Mouse (Mus musculus): ENCODE measurements at regions not wholly inside any gene's neighbourhood (a gene's known extent, or its start where the extent isn't known, plus 50 kb on each side); places are given as distances from the start of the nearest gene placed in this dataset.

GRCm38 (mm10) chr5:125902038-125902437, 370.5 kb downstream of the Tmem132b start:
- TF ChIP-seq TAL1 (IDR thresholded peaks at IDR 0.05; ENCODE audit: low read length) (no peak), CTCF (IDR thresholded peaks at IDR 0.05 in 2 of 3, conservative IDR thresholded peaks at IDR 0.05 in 1 of 3; ENCODE audit: control insufficient read depth in 1 of 3, insufficient read depth in 1 of 3, low read depth in 2 of 3, low read length in 3 of 3, poor library complexity in 1 of 3, severe bottlenecking in 1 of 3) (no peak), MYC (IDR thresholded peaks at IDR 0.05; ENCODE audit: low read depth, low read length) (no peak), BHLHE40 (IDR thresholded peaks at IDR 0.05; ENCODE audit: borderline replicate concordance, low read depth, low read length) (no peak), MAZ (IDR thresholded peaks at IDR 0.05; ENCODE audit: low read depth, low read length) (no peak), CHD2 (IDR thresholded peaks at IDR 0.05; ENCODE audit: low read length) (no peak), UBTF (IDR thresholded peaks at IDR 0.05; ENCODE audit: borderline replicate concordance, insufficient read depth, low read depth, low read length) (no peak), MYB (IDR thresholded peaks at IDR 0.05; ENCODE audit: low read depth, low read length) (no peak), POLR2A (IDR thresholded peaks at IDR 0.05; ENCODE audit: control insufficient read depth in 1 of 2, insufficient read depth in 1 of 2, low read depth in 1 of 2, low read length in 2 of 2, poor library complexity in 1 of 2) (no peak), EP300 (IDR thresholded peaks at IDR 0.05; ENCODE audit: low read depth in 1 of 2, low read length in 2 of 2) (no peak), GATA1 (IDR thresholded peaks at IDR 0.05; ENCODE audit: low read depth, low read length) (no peak), TBP (IDR thresholded peaks at IDR 0.05; ENCODE audit: low read depth, low read length) (no peak), E2F4 (IDR thresholded peaks at IDR 0.05; ENCODE audit: borderline replicate concordance, low read depth, low read length) (no peak)
